Mouse (Mus musculus): ENCODE data around the gene Anks1. TPM values are rescaled to one million over a fixed set of nuclear protein-coding genes. Genes with fewer than 3 reads are reported as not detected.

Gene Anks1
- total and polyA plus RNA-seq, 2 experiments: 8.8 to 10.0 TPM

GRCm38 (mm10) chr17:28019785-28020696, 110.9 kb downstream of the Anks1 start:
- no peak for DNase-seq (ENCODE audit: extremely low read depth, low read depth, low spot score)
- H3K27ac ChIP-seq (replicated peaks; ENCODE audit: insufficient read depth, low read depth, low read length): no peak overlapping the region
- no peaks in the 10 kb centered on the region; the same call in 1 of the 2 replicates for H3K79me2 ChIP-seq (ENCODE audit: control insufficient read depth, insufficient read depth, low read length)
- no peak overlapping the region for H3K9ac ChIP-seq (ENCODE audit: low read depth, low read length)
- peaks cover 12% of the 10 kb centered on the region; the same call in 1 of the 2 replicates for H3K4me1 ChIP-seq (ENCODE audit: control insufficient read depth, insufficient read depth, low read length)
- no peaks in the 10 kb centered on the region for H3K36me3 ChIP-seq (ENCODE audit: control insufficient read depth, insufficient read depth, low read length)
- H3K4me3 ChIP-seq (ENCODE audit: insufficient read depth, low read depth, low read length): no peak overlapping the region
- no peak for TF ChIP-seq POLR2A (IDR thresholded peaks at IDR 0.05; ENCODE audit: extremely low read depth, insufficient read depth, low read length)
- no peak for TF ChIP-seq CTCF (IDR thresholded peaks at IDR 0.05; ENCODE audit: low read depth, low read length)
- no peaks in the 10 kb centered on the region for H3K27me3 ChIP-seq (ENCODE audit: control insufficient read depth, insufficient read depth, low read length)
- WGBS: 85% methylated on average over 21 of the region's 21 CpGs

GRCm38 (mm10) chr17:28021911-28022310, 112.8 kb downstream of the Anks1 start:
- no peak overlapping the region for H3K4me3 ChIP-seq (ENCODE audit: insufficient read depth, low read depth, low read length)
- H3K9ac ChIP-seq (ENCODE audit: low read depth, low read length): 0 out of 2 replicates have a peak overlapping the region, but pooled peaks have one; percentile 16
- peak; percentile 83 for DNase-seq (ENCODE audit: extremely low read depth, low read depth, low spot score)
- H3K27me3 ChIP-seq (ENCODE audit: control insufficient read depth, insufficient read depth, low read length): no peaks in the 10 kb centered on the region
- H3K79me2 ChIP-seq (ENCODE audit: control insufficient read depth, insufficient read depth, low read length): no peaks in the 10 kb centered on the region; the same call in 1 of the 2 replicates
- no peak for TF ChIP-seq CTCF (IDR thresholded peaks at IDR 0.05; ENCODE audit: low read depth, low read length)
- H3K27ac ChIP-seq (replicated peaks; ENCODE audit: insufficient read depth, low read depth, low read length): peak overlapping the region; percentile 0; the same call in 1 of the 2 replicates
- H3K4me1 ChIP-seq (ENCODE audit: control insufficient read depth, insufficient read depth, low read length): peaks cover 25% of the 10 kb centered on the region
- WGBS: 28% methylated on average over 10 of the region's 10 CpGs
- no peaks in the 10 kb centered on the region for H3K36me3 ChIP-seq (ENCODE audit: control insufficient read depth, insufficient read depth, low read length)

- no peak overlapping the region for H3K9ac ChIP-seq (ENCODE audit: low read depth, low read length)
- H3K79me2 ChIP-seq (ENCODE audit: control insufficient read depth, insufficient read depth, low read length): peaks cover 4% of the 10 kb centered on the region; the same call in 1 of the 2 replicates
- H3K4me1 ChIP-seq (ENCODE audit: control insufficient read depth, insufficient read depth, low read length): peaks cover 30% of the 10 kb centered on the region
- WGBS: 90% methylated on average over 22 of the region's 22 CpGs
- TF ChIP-seq CTCF (IDR thresholded peaks at IDR 0.05; ENCODE audit: low read depth, low read length) (no peak), POLR2A (IDR thresholded peaks at IDR 0.05; ENCODE audit: extremely low read depth, insufficient read depth, low read length) (no peak)
- no peak for DNase-seq (ENCODE audit: extremely low read depth, low read depth, low spot score)
- no peaks in the 10 kb centered on the region for H3K27me3 ChIP-seq (ENCODE audit: control insufficient read depth, insufficient read depth, low read length)
- H3K4me3 ChIP-seq (ENCODE audit: insufficient read depth, low read depth, low read length): no peak overlapping the region
- H3K27ac ChIP-seq (replicated peaks; ENCODE audit: insufficient read depth, low read depth, low read length): no peak overlapping the region
- H3K36me3 ChIP-seq (ENCODE audit: control insufficient read depth, insufficient read depth, low read length): no peaks in the 10 kb centered on the region
These were observed 113.9 kb downstream of the Anks1 start for GRCm38 (mm10) chr17:28022854-28023655.

GRCm38 (mm10) chr17:28025541-28025961, 116.4 kb downstream of the Anks1 start:
- DNase-seq (ENCODE audit: extremely low read depth, low read depth, low spot score): peak; percentile 45
- peak overlapping the region; percentile 14; the same call in 1 of the 2 replicates for H3K9ac ChIP-seq (ENCODE audit: low read depth, low read length)
- WGBS: 34% methylated on average over 5 of the region's 5 CpGs
- H3K27ac ChIP-seq (replicated peaks; ENCODE audit: insufficient read depth, low read depth, low read length): peak overlapping the region; percentile 36
- H3K27me3 ChIP-seq (ENCODE audit: control insufficient read depth, insufficient read depth, low read length): no peaks in the 10 kb centered on the region
- H3K4me3 ChIP-seq (ENCODE audit: insufficient read depth, low read depth, low read length): no peak overlapping the region
- TF ChIP-seq CTCF (IDR thresholded peaks at IDR 0.05; ENCODE audit: low read depth, low read length): no peak
- no peak for TF ChIP-seq POLR2A (IDR thresholded peaks at IDR 0.05; ENCODE audit: extremely low read depth, insufficient read depth, low read length)
- peaks cover 4% of the 10 kb centered on the region; the same call in 1 of the 2 replicates for H3K79me2 ChIP-seq (ENCODE audit: control insufficient read depth, insufficient read depth, low read length)
- no peaks in the 10 kb centered on the region for H3K36me3 ChIP-seq (ENCODE audit: control insufficient read depth, insufficient read depth, low read length)
- H3K4me1 ChIP-seq (ENCODE audit: control insufficient read depth, insufficient read depth, low read length): peaks cover 35% of the 10 kb centered on the region

GRCm38 (mm10) chr17:28026111-28026872, 117.2 kb downstream of the Anks1 start:
- DNase-seq (ENCODE audit: extremely low read depth, low read depth, low spot score): peak; percentile 80
- H3K27ac ChIP-seq (replicated peaks; ENCODE audit: insufficient read depth, low read depth, low read length): peak overlapping the region; percentile 36
- H3K36me3 ChIP-seq (ENCODE audit: control insufficient read depth, insufficient read depth, low read length): no peaks in the 10 kb centered on the region
- H3K4me1 ChIP-seq (ENCODE audit: control insufficient read depth, insufficient read depth, low read length): peaks cover 38% of the 10 kb centered on the region
- H3K4me3 ChIP-seq (ENCODE audit: insufficient read depth, low read depth, low read length): no peak overlapping the region
- H3K27me3 ChIP-seq (ENCODE audit: control insufficient read depth, insufficient read depth, low read length): no peaks in the 10 kb centered on the region
- peak overlapping the region; percentile 20 for H3K9ac ChIP-seq (ENCODE audit: low read depth, low read length)
- peaks cover 4% of the 10 kb centered on the region; the same call in 1 of the 2 replicates for H3K79me2 ChIP-seq (ENCODE audit: control insufficient read depth, insufficient read depth, low read length)
- TF ChIP-seq POLR2A (IDR thresholded peaks at IDR 0.05; ENCODE audit: extremely low read depth, insufficient read depth, low read length): no peak
- no peak for TF ChIP-seq CTCF (IDR thresholded peaks at IDR 0.05; ENCODE audit: low read depth, low read length)
- WGBS: 30% methylated on average over 14 of the region's 14 CpGs

Data from liver, adult 2 months (tissue).